Mouse (Mus musculus) cerebellum, adult 2 months (tissue): ENCODE data around the gene Ern1. TPM values are rescaled to one million over a fixed set of nuclear protein-coding genes. Genes with fewer than 3 reads are reported as not detected.

Source experiments
- DNase-seq, 2 experiments: peaks; one replicate each; pipeline ENCODE4 v3.0.0; 2021
- H3K27ac ChIP-seq: fragments of 200-500 bp; 2 replicates; pipeline ENCODE4 v1.5.1; 2012; ENCODE audit warnings: low read length, control low read depth, inconsistent platforms; ENCODE audit not compliant: insufficient read depth
- H3K27me3 ChIP-seq: fragments of 200-500 bp; 2 replicates; pipeline ENCODE4 v1.6.1; 2012; ENCODE audit warnings: inconsistent platforms, mild to moderate bottlenecking, low read length, moderate library complexity; ENCODE audit not compliant: control insufficient read depth, insufficient read depth
- H3K4me1 ChIP-seq: fragments of 200-500 bp; 2 replicates; pipeline ENCODE4 v1.6.1; 2011; ENCODE audit warnings: low read length; ENCODE audit not compliant: control insufficient read depth, insufficient read depth
- H3K4me3 ChIP-seq: fragments of 200-500 bp; replicated peaks from 2 replicates; pipeline ENCODE3; 2011; ENCODE audit warnings: mild to moderate bottlenecking, low read depth, low read length, control low read depth; ENCODE audit not compliant: insufficient read depth
- CTCF ChIP-seq: fragments of 200-500 bp; IDR thresholded peaks from 2 replicates; pipeline ENCODE4 v1.5.1; 2011; ENCODE audit warnings: low read depth, mild to moderate bottlenecking, control low read depth, low read length, moderate library complexity, borderline replicate concordance; ENCODE audit not compliant: insufficient read depth
- POLR2A ChIP-seq: fragments of 200-500 bp; IDR thresholded peaks from 2 replicates; pipeline ENCODE4 v1.6.1; 2011; ENCODE audit warnings: low read length, control low read depth, borderline replicate concordance; ENCODE audit not compliant: insufficient read depth
- WGBS: fragments of 180-500 bp; shearing (Covaris S2); methylation state at CpG from one replicate; pipeline ENCODE4 v1.1.7; 2018; 5-methylcytosine and 5-hydroxymethylcytosine counted together
- polyA plus RNA-seq: library from polyadenylated mRNA; depleted of rRNA; stranded (reverse); fragments of >200 nt; gene quantifications from 2 replicates; pipeline ENCODE4 v1.2.3, GENCODE M21; 2012

The Ern1 gene
- polyA plus RNA-seq, 1 experiment, result 7.6 TPM

DNA sequence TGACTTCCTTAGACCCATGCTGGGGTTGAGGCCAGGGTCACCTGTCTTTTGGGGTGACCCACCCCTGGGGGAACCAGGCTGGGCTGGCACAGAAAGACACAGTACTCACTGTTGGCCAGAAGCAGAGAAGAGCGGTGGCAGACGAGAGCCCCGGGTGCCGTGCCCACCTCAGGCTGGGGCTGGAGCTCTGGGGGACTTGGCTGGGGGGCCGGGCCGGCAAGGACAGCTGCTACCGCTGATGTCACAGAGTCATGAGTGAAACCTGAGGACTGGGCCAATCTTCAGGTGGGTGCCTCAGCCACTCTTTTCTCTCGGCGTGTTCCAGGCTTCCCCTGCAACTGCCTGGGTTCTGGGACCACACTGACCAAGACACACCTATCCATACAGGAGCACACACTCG, 122.3 kb downstream of the Ern1 start, which contains the start of gene Prr29:
Gene Prr29, plus strand, starts transcription at position 107 of the 400 bp plus-strand sequence.
- Histone ChIP-seq H3K27me3 (no peaks in the 10 kb centered on the region), H3K4me1 (no peaks in the 10 kb centered on the region), H3K27ac (no peak within 1 kb of the TSS), H3K4me3 (no peak within 1 kb of the TSS)
- 43% methylated on average over 10 of the region's 10 CpGs for WGBS
- no peak for TF ChIP-seq POLR2A
- TF ChIP-seq CTCF, result no peak
- no peak for DNase-seq

DNA sequence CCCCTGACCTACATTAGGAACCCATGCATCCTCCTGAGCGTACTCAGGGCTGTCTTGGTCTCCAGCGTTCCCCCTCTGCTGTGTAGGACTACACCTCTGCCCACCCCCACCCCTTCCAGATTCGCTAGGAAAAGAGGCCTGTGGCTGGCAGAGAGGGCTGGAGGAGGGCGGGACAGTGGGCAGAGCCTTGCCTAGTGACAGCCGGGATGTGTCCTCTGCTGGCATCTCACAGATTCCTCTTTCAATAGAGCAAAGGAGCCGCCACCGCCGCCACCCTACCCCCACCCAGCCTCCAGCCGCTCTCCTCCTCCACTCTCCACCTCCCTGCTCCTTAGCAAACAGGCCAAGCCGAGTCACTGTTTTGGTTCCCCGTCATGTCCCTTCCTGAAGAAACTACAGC, 122.9 kb downstream of the Ern1 start:
- TF ChIP-seq POLR2A, result no peak
- no peak for TF ChIP-seq CTCF
- no peak for DNase-seq
- WGBS, result 23% methylated on average over 11 of the region's 11 CpGs

GRCm38 (mm10) chr11:106359350-106359749, 128.3 kb downstream of the Ern1 start:
- no peak overlapping the region for H3K27ac ChIP-seq
- TF ChIP-seq POLR2A, result no peak
- no peak for TF ChIP-seq CTCF
- DNase-seq, result no peak
- no peaks in the 10 kb centered on the region for H3K27me3 ChIP-seq
- WGBS, result 47% methylated on average over 5 of the region's 5 CpGs
- no peak overlapping the region for H3K4me3 ChIP-seq
- H3K4me1 ChIP-seq, result peaks cover 12% of the 10 kb centered on the region; the same call in 1 of the 2 replicates

More for the DNA sequence above, 122.9 kb downstream of the Ern1 start:
- Histone ChIP-seq H3K4me1 (no peaks in the 10 kb centered on the region), H3K27me3 (no peaks in the 10 kb centered on the region), H3K27ac (no peak overlapping the region), H3K4me3 (no peak overlapping the region)

DNA sequence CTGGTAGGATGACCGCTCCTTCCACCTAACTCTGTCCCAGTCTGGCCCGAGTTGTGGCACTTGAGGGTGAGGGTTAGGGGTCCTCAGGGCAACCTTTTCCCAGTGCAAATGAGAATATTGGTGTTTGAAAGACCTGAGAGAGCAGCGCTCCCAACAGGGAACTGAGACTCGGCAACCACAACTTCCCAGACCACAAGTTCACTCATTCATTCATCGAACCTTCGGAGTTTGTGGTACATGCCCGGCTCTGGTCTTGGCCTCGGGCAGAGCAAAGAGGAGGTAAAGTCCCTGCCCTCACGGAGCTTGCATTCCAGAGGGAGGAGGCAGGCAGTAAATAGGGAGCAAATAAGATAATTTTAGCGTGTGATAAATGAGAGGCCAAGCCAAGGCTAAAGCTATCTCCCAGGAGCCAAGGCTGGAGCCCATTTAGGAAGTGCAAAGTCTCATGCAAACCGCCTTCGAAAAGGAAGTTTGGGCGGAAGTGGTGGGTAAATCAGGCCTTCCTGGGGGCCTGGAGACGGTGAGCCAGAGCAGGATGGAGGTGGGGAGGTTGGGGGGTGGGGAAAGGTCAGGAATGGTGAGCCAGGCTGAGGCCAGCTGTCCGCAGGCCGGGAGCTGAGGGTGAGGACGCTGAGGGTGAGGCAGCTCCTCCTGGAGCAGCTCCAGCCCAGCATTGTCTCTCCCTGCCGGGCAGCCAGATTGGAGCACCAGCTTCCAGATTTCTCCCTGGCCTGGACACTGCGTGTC, 132.1 kb downstream of the Ern1 start:
- 42% methylated on average over 19 of the region's 19 CpGs for WGBS
- H3K4me3 ChIP-seq, result no peak overlapping the region
- peak overlapping the region; percentile 39; the same call in 1 of the 2 replicates for H3K27ac ChIP-seq
- DNase-seq, result peak; percentile 73 to 83
- peaks cover 12% of the 10 kb centered on the region; the same call in 1 of the 2 replicates for H3K4me1 ChIP-seq
- TF ChIP-seq POLR2A (no peak), CTCF (no peak)
- no peaks in the 10 kb centered on the region for H3K27me3 ChIP-seq

- Histone ChIP-seq H3K4me1 (peaks cover 12% of the 10 kb centered on the region; the same call in 1 of the 2 replicates), H3K4me3 (no peak overlapping the region), H3K27me3 (no peaks in the 10 kb centered on the region), H3K27ac (no peak overlapping the region)
- DNase-seq, result no peak
- 56% methylated on average over 1 of the region's 1 CpGs for WGBS
- TF ChIP-seq CTCF, result no peak
- TF ChIP-seq POLR2A, result no peak
Measured at GRCm38 (mm10) chr11:106354181-106354580, 133.5 kb downstream of the Ern1 start.

DNA sequence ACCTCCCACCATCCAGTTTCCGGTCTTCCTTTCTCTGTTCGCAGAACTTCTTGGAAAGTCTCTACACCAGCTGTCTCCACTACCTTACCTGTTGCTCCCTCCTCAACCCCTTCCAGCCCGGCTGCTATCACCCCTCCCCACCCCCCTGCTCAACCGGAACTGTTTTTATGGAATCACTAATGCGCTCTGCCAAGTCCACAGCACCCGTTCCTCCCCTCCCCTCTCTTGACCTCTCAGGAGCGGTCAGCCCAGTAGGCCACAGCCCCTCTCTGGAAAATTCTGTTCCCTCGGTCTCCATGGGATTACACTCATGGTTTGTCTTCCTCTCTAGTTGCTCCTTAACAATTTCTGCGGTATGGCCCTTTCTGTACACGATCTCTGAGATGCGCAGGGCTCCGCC, 134.5 kb downstream of the Ern1 start, which contains the start of gene Scn4a:
Gene Scn4a, minus strand, starts transcription at position 101 of the 400 bp plus-strand sequence.
- 84% methylated on average over 12 of the region's 12 CpGs for WGBS

DNA sequence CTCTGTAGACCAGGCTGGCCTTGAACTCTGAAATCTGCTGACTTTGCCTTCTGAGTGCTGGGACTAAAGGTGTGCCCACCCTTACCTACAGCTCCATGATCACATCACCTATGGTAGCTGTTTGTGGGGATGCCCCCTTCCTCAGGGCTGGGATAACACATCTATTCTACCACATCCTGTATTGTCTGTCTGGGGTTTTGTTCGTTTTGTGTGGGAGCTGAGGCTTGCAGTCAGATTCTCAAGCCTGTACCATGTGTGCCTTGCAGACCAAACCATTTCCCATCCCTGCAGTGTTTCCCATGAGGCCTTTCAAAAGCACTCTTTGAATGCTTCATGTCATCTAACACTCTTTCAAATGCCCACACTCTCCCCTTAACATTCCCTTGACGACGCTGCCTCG, 135.7 kb downstream of the Ern1 start:
- WGBS, result 74% methylated on average over 4 of the region's 4 CpGs
- Histone ChIP-seq H3K27ac (no peak overlapping the region), H3K4me3 (no peak overlapping the region), H3K27me3 (no peaks in the 10 kb centered on the region), H3K4me1 (peaks cover 12% of the 10 kb centered on the region; the same call in 1 of the 2 replicates)
- DNase-seq, result no peak
- TF ChIP-seq POLR2A (no peak), CTCF (no peak)

More for the DNA sequence above, 134.5 kb downstream of the Ern1 start, which contains the start of gene Scn4a:
- Histone ChIP-seq H3K27me3 (no peaks in the 10 kb centered on the region), H3K27ac (no peak within 1 kb of the TSS), H3K4me3 (no peak within 1 kb of the TSS), H3K4me1 (peaks cover 12% of the 10 kb centered on the region; the same call in 1 of the 2 replicates)
- no peak for DNase-seq
- TF ChIP-seq CTCF (no peak), POLR2A (no peak)

GRCm38 (mm10) chr11:106351253-106351652, 136.4 kb downstream of the Ern1 start:
- TF ChIP-seq POLR2A, result no peak
- DNase-seq, result no peak
- H3K4me1 ChIP-seq, result peaks cover 7% of the 10 kb centered on the region; the same call in 1 of the 2 replicates
- no peak overlapping the region for H3K4me3 ChIP-seq
- no peaks in the 10 kb centered on the region for H3K27me3 ChIP-seq
- WGBS, result 66% methylated on average over 3 of the region's 3 CpGs
- no peak overlapping the region for H3K27ac ChIP-seq
